Mouse (Mus musculus): ENCODE data around the gene Cyp27a1. TPM values are rescaled to one million over a fixed set of nuclear protein-coding genes. Genes with fewer than 3 reads are reported as not detected.

Gene Cyp27a1
- polyA plus RNA-seq, 1 experiment from 2014 or later: 8.9 TPM

Other genes with a start within 250 kb of the Cyp27a1 start
- gene Cnot9, start 207.5 kb upstream of the Cyp27a1 start, polyA plus RNA-seq (2015; fragmentation: Nextera tagmentation; extraction: Ambion mirVana): 27.2 and 28.9 TPM in 2 replicates
- gene Plcd4, start 170.7 kb upstream of the Cyp27a1 start, polyA plus RNA-seq (2015; fragmentation: Nextera tagmentation; extraction: Ambion mirVana): 0.04 and 0.40 TPM in 2 replicates
- 11.5 and 12.1 TPM in 2 replicates for gene Usp37, start 169.3 kb upstream of the Cyp27a1 start, polyA plus RNA-seq (2015; fragmentation: Nextera tagmentation; extraction: Ambion mirVana)
- gene Zfp142, start 125.3 kb upstream of the Cyp27a1 start, polyA plus RNA-seq (2015; fragmentation: Nextera tagmentation; extraction: Ambion mirVana): 1.7 and 2.0 TPM in 2 replicates
- 8.4 and 8.5 TPM in 2 replicates for gene Bcs1l, start 125.3 kb upstream of the Cyp27a1 start, polyA plus RNA-seq (2015; fragmentation: Nextera tagmentation; extraction: Ambion mirVana)
- gene Rnf25, start 112.2 kb upstream of the Cyp27a1 start, polyA plus RNA-seq (2015; fragmentation: Nextera tagmentation; extraction: Ambion mirVana): 11.2 and 11.9 TPM in 2 replicates
- gene Stk36, start 112.1 kb upstream of the Cyp27a1 start, polyA plus RNA-seq (2015; fragmentation: Nextera tagmentation; extraction: Ambion mirVana): 0.19 and 0.26 TPM in 2 replicates
- 4.3 and 4.6 TPM in 2 replicates for gene Ttll4, start 51.8 kb upstream of the Cyp27a1 start, polyA plus RNA-seq (2015; fragmentation: Nextera tagmentation; extraction: Ambion mirVana)
- 0.19 and 0.25 TPM in 2 replicates for gene Prkag3, start 35.6 kb downstream of the Cyp27a1 start, polyA plus RNA-seq (2015; fragmentation: Nextera tagmentation; extraction: Ambion mirVana)
- gene Wnt6, start 58.3 kb downstream of the Cyp27a1 start, polyA plus RNA-seq (2015; fragmentation: Nextera tagmentation; extraction: Ambion mirVana): 0.06 and 0.11 TPM in 2 replicates
- not detected in 2 replicates for gene Wnt10a, start 77.9 kb downstream of the Cyp27a1 start, polyA plus RNA-seq (2015; fragmentation: Nextera tagmentation; extraction: Ambion mirVana)
- not detected in 2 replicates for gene Cdk5r2, start 141.4 kb downstream of the Cyp27a1 start, polyA plus RNA-seq (2015; fragmentation: Nextera tagmentation; extraction: Ambion mirVana)
- not detected in 2 replicates for gene Fev, start 171.8 kb downstream of the Cyp27a1 start, polyA plus RNA-seq (2015; fragmentation: Nextera tagmentation; extraction: Ambion mirVana)
- not detected in 2 replicates for gene Cryba2, start 179.6 kb downstream of the Cyp27a1 start, polyA plus RNA-seq (2015; fragmentation: Nextera tagmentation; extraction: Ambion mirVana)
- gene Cfap65, start 222.0 kb downstream of the Cyp27a1 start, polyA plus RNA-seq (2015; fragmentation: Nextera tagmentation; extraction: Ambion mirVana): not detected in 2 replicates
- 2.6 and 4.0 TPM in 2 replicates for gene Ihh, start 238.1 kb downstream of the Cyp27a1 start, polyA plus RNA-seq (2015; fragmentation: Nextera tagmentation; extraction: Ambion mirVana)

Measured in liver, embryonic 16.5 days (tissue).